Comparison of ENCODE assay signal across 8 mouse cellular contexts in the genomic region with DNA sequence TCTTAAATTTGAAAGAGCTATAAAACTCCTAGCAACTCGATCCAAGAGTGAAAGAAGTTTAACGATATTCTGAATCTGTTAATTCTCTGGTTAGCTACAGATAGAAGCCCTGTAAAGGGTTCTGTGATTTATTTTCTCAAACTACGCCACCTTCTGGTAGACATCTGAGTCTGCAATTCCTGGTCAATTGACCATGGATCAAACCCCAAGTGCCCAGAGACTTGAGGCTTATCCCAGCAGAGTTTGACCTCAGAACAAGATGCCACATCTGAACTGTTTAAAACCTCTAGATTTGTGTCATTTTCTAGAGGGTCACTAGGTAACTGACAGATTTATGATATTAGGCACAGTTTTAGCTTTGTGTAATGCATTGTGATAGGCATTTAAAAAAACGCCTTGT. TPM values are rescaled to one million over a fixed set of nuclear protein-coding genes. Genes with fewer than 3 reads are reported as not detected.
DNase-seq lines count a peak whose midpoint lies in the region; ATAC-seq and TF ChIP-seq lines count a peak whose summit lies in the region.

No protein-coding gene starts in this region.

- no peaks in the 10 kb centered on the region for H3K4me1 ChIP-seq in limb, embryonic 11.5 days (ENCODE audit: control insufficient read depth, insufficient read depth, low read length)

- no peak for TF ChIP-seq POLR2A in myocyte (IDR thresholded peaks at IDR 0.05; ENCODE audit: insufficient read length, low read depth)

- POLR2A ChIA-PET in Patski (lab: Charles Lee), result no interaction called here

- no peaks in the 10 kb centered on the region for H3K79me2 ChIP-seq in myocyte (ENCODE audit: control insufficient read depth, insufficient read depth)

- no peak for DNase-seq in gastrocnemius, adult 2 months
- DNase-seq in gastrocnemius, adult 18-20 months (ENCODE audit: low spot score), result no peak
- no peak for DNase-seq in Patski (ENCODE audit: low read depth, low spot score)
- peak; percentile 54 for DNase-seq in forelimb bud, embryonic 11.5 days (ENCODE audit: low read depth, low spot score)
- peak; percentile 26 for DNase-seq in limb, embryonic 11.5 days (ENCODE audit: low spot score)
- DNase-seq in layer of hippocampus, postnatal 36 days, result no peak
- DNase-seq in gastrocnemius, adult 8-10 months (ENCODE audit: low spot score in 2 of 2), result no peak

- H3K9ac ChIP-seq in limb, embryonic 11.5 days (ENCODE audit: low read length), result no peak overlapping the region

- no peaks in the 10 kb centered on the region for H3K36me3 ChIP-seq in limb, embryonic 11.5 days (ENCODE audit: control insufficient read depth, insufficient read depth, low read length)
- H3K36me3 ChIP-seq in myocyte (ENCODE audit: control insufficient read depth, insufficient read depth), result no peaks in the 10 kb centered on the region

- no peak overlapping the region for H3K4me2 ChIP-seq in limb, embryonic 11.5 days (ENCODE audit: low read depth, severe bottlenecking)
- H3K4me2 ChIP-seq in myocyte (ENCODE audit: low read depth), result peak overlapping the region; percentile 72

- in situ Hi-C loops in Patski (cut with MboI; ENCODE audit: low pct_unique_long_range_greater_than_20kb), result loop anchor here (5.0 to 10.0 kb wide), 2 partner anchors 91 to 164 kb away; no protein-coding TSS in a partner anchor

- TF ChIP-seq CTCF in gastrocnemius, adult 2 months (IDR thresholded peaks at IDR 0.05), result peak; percentile 58
- peak; percentile 59 for TF ChIP-seq CTCF in Patski (IDR thresholded peaks at IDR 0.05)

- peak overlapping the region; percentile 79 for H3K4me3 ChIP-seq in gastrocnemius, adult 2 months
- H3K4me3 ChIP-seq in limb, embryonic 11.5 days (ENCODE audit: low read depth, low read length), result no peak overlapping the region
- peak overlapping the region; percentile 12 for H3K4me3 ChIP-seq in myocyte

- CTCF ChIA-PET in Patski (lab: Charles Lee), result interaction anchor here (1.2 to 1.5 kb wide), 6 partner anchors 9 to 92 kb away, joined by 3 to 4 read pairs (median 3); no protein-coding TSS in a partner anchor

- WGBS in limb, embryonic 11.5 days, result 8% methylated on average over 4 of the region's 4 CpGs

- H3ac ChIP-seq in myocyte (ENCODE audit: control insufficient read depth, insufficient read length), result no peak overlapping the region

- H3K27me3 ChIP-seq in Patski (peaks cover 15% of the 10 kb centered on the region), myocyte (ENCODE audit: control insufficient read depth, insufficient read depth, insufficient read length) (peaks cover 3% of the 10 kb centered on the region)
- H3K27me3 ChIP-seq in limb, embryonic 11.5 days (ENCODE audit: control insufficient read depth, insufficient read depth, low read length), result no peaks in the 10 kb centered on the region

- ATAC-seq in Patski, result peak; percentile 44
- ATAC-seq in limb, embryonic 11.5 days (ENCODE audit: insufficient number of reproducible peaks, low FRiP score, low TSS enrichment, low read depth), result no peak

- intact Hi-C loops in gastrocnemius, adult 2 months (cut with DNase I), result loop anchor here (5.0 to 10.0 kb wide), 2 partner anchors 49 to 91 kb away; no protein-coding TSS in a partner anchor

- H3K9me3 ChIP-seq in limb, embryonic 11.5 days (ENCODE audit: control insufficient read depth, low read length), result no peaks in the 10 kb centered on the region

- H3K27ac ChIP-seq in gastrocnemius, adult 2 months, result no peak overlapping the region
- H3K27ac ChIP-seq in limb, embryonic 11.5 days (replicated peaks; ENCODE audit: low read depth, low read length), result no peak overlapping the region

TF ChIP-seq in myocyte, 11 proteins besides CTCF, POLR2A, EP300 and RAD21:
- TF ChIP-seq E2F4 (IDR thresholded peaks at IDR 0.05; ENCODE audit: insufficient read depth), result no peak
- TF ChIP-seq USF1 (IDR thresholded peaks at IDR 0.05; ENCODE audit: low read depth), result no peak
- no peak for TF ChIP-seq MYOD1 (IDR thresholded peaks at IDR 0.05; ENCODE audit: control insufficient read depth in 1 of 3, insufficient read length in 2 of 3, low read depth in 2 of 3)
- no peak for TF ChIP-seq TCF12 (IDR thresholded peaks at IDR 0.05; ENCODE audit: insufficient read depth, poor library complexity, severe bottlenecking)
- TF ChIP-seq SRF (IDR thresholded peaks at IDR 0.05; ENCODE audit: control insufficient read depth, insufficient read length, low read depth), result no peak
- no peak for TF ChIP-seq TCF3 (IDR thresholded peaks at IDR 0.05; ENCODE audit: insufficient read length, low read depth)
- no peak for TF ChIP-seq MYOG (IDR thresholded peaks at IDR 0.05; ENCODE audit: control insufficient read depth in 1 of 3, insufficient read depth in 1 of 3, insufficient read length in 2 of 3, low read depth in 2 of 3)
- no peak for TF ChIP-seq REST (IDR thresholded peaks at IDR 0.05; ENCODE audit: insufficient read depth, insufficient read length)
- TF ChIP-seq MAX (IDR thresholded peaks at IDR 0.05; ENCODE audit: low read depth), result no peak
- no peak for TF ChIP-seq POLR2AphosphoS2 (IDR thresholded peaks at IDR 0.05; ENCODE audit: insufficient read length, low read depth)
- no peak for TF ChIP-seq CEBPB (IDR thresholded peaks at IDR 0.05; ENCODE audit: insufficient read depth, poor library complexity, severe bottlenecking)

RNA-seq across cellular contexts. Expression of gene Gpx6, which starts 14.3 kb away (rescaled TPM):
- not detected for total RNA-seq in gastrocnemius, adult 2 months (2021)
- not detected for total RNA-seq in gastrocnemius, adult 18-20 months (2021)
- polyA plus RNA-seq in Patski (2021), result not detected
- 0.51 and 0.88 TPM in 2 replicates for polyA plus RNA-seq in limb, embryonic 11.5 days (2014; fragmentation: Nextera tagmentation; extraction: Ambion mirVana)
- polyA plus RNA-seq in myocyte (2012; fragmentation: generic; extraction: Trizol), result not detected
- total RNA-seq in layer of hippocampus, postnatal 36 days (2021), result not detected
- not detected for total RNA-seq in gastrocnemius, adult 8-10 months (2022)

RNA-seq across cellular contexts. Expression of gene Olfr1367, which starts 20.5 kb away (rescaled TPM):
- not detected for total RNA-seq in gastrocnemius, adult 2 months (2021)
- not detected for total RNA-seq in gastrocnemius, adult 18-20 months (2021)
- polyA plus RNA-seq in Patski (2021) (not detected), myocyte (2012; fragmentation: generic; extraction: Trizol) (not detected)
- polyA plus RNA-seq in limb, embryonic 11.5 days (2014; fragmentation: Nextera tagmentation; extraction: Ambion mirVana), result not detected in 2 replicates
- total RNA-seq in layer of hippocampus, postnatal 36 days (2021), result not detected
- not detected for total RNA-seq in gastrocnemius, adult 8-10 months (2022)

RNA-seq across cellular contexts. Expression of gene Gpx5, which starts 33.7 kb away (rescaled TPM):
- not detected for total RNA-seq in gastrocnemius, adult 2 months (2021)
- total RNA-seq in gastrocnemius, adult 18-20 months (2021), result not detected
- not detected for polyA plus RNA-seq in Patski (2021)
- polyA plus RNA-seq in limb, embryonic 11.5 days (2014; fragmentation: Nextera tagmentation; extraction: Ambion mirVana), result not detected in 2 replicates
- not detected for polyA plus RNA-seq in myocyte (2012; fragmentation: generic; extraction: Trizol)
- total RNA-seq in layer of hippocampus, postnatal 36 days (2021), result not detected
- not detected for total RNA-seq in gastrocnemius, adult 8-10 months (2022)

RNA-seq across cellular contexts. Expression of gene Zscan12, which starts 36.4 kb away (rescaled TPM):
- total RNA-seq in gastrocnemius, adult 2 months (2021), result 1 to 10 TPM; 6.9 to 8.7 TPM
- 1 to 10 TPM; 6.8 to 7.6 TPM for total RNA-seq in gastrocnemius, adult 18-20 months (2021)
- polyA plus RNA-seq in Patski (2021) (10.4 TPM), myocyte (2012; fragmentation: generic; extraction: Trizol) (2.8 TPM)
- 20.2 and 20.3 TPM in 2 replicates for polyA plus RNA-seq in limb, embryonic 11.5 days (2014; fragmentation: Nextera tagmentation; extraction: Ambion mirVana)
- total RNA-seq in layer of hippocampus, postnatal 36 days (2021), result 1 to 10 TPM; 8.4 to 9.9 TPM
- 10 to 100 TPM in 1 of 4 experiments, 1 to 10 TPM in 3; 7.7 to 10.5 (median 8.5) TPM for total RNA-seq in gastrocnemius, adult 8-10 months (2022)

Comparison
In these comparisons a context has a peak if more than half of its experiments do, and no peak if none do; other contexts are left out.
1. DNase-seq: peak in forelimb bud, embryonic 11.5 days (single experiment) and limb, embryonic 11.5 days (single experiment); none in gastrocnemius, adult 2 months (single experiment), gastrocnemius, adult 18-20 months (single experiment), Patski (single experiment), layer of hippocampus, postnatal 36 days (0 of 2) and gastrocnemius, adult 8-10 months (0 of 2).